Mouse (Mus musculus): Measurements from ENCODE around the gene Sp6. TPM values are rescaled to one million over a fixed set of nuclear protein-coding genes. Genes with fewer than 3 reads are reported as not detected.
A peak's percentile ranks its signal among the peaks of the same experiment; 100 is the strongest.

Gene Sp6
- polyA plus RNA-seq, 1 experiment, result 7.6 TPM

- DNase-seq (ENCODE audit: low spot score), result no peak
These were observed 30.8 kb upstream of the Sp6 start for GRCm38 (mm10) chr11:96982355-96982754.

DNA sequence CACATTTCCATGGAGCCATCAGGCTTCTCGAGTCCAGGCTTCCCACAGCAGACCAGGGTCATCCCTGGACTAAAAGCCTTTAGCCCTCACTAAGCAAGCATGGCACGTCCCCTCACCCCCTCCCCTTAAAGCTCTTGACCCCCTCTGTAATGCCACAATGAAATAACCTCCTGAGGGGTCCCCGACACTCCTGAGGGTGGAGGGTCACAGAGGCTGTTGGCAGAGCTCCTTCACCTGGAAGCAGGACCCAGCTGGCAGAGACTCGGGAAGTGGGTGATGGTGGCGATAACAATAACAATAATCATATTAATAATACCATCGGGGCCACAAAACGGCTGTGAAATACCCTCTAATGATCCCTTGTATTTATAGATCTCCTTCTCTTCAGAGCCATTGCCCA is 30.3 kb upstream of the Sp6 start, which contains the start of gene Sp2:
TSS of gene Sp2 (minus strand) at position 101 of the 400 bp plus-strand sequence.
- no peak for DNase-seq (ENCODE audit: low spot score)

DNA sequence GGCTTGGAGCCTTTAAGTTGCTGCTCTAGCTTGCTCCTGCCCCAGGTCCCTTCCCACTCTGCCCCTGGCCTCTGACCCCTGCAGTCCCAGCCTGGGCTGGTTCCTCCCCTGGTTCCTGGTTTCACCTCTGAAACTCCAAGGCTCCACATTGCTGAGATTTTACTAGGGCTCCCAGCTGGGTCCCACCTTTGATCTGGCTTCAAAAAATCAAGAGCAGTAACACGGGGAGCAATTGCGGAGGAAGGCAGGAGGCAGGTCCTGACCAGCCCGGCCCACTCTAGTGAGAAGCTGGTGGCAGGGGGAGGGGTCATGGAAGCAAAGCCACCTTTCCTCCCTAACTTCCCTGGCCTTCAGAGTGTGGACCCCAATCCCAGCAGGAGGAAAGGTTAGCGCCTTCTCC is 28.3 kb upstream of the Sp6 start:
- no peak for DNase-seq (ENCODE audit: low spot score)

- no peak for DNase-seq (ENCODE audit: low spot score)
These were observed 26.7 kb upstream of the Sp6 start for GRCm38 (mm10) chr11:96986463-96986862.

GRCm38 (mm10) chr11:96987873-96988655 is 25.1 kb upstream of the Sp6 start:
- no peak for DNase-seq (ENCODE audit: low spot score)

DNA sequence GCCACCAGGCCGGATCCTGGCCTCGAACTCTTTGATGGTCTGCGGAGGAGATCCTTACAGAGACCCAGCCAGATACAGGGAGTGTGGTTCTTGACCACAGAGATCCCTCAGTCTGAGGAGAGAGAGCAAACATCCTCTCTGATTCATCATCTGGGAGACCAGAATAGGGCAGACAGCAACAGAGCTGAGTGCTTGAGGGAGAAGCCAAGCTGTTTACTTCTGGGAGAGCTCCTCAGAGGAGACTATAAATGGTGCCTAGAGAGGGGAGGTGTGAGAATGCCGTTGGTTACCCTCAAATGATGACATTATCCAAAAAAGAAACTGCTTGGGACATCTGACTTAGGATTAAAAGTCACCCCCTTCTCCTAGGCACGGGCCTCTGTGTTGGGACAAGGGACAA is 21.7 kb upstream of the Sp6 start:
- DNase-seq (ENCODE audit: low spot score), result no peak

DNA sequence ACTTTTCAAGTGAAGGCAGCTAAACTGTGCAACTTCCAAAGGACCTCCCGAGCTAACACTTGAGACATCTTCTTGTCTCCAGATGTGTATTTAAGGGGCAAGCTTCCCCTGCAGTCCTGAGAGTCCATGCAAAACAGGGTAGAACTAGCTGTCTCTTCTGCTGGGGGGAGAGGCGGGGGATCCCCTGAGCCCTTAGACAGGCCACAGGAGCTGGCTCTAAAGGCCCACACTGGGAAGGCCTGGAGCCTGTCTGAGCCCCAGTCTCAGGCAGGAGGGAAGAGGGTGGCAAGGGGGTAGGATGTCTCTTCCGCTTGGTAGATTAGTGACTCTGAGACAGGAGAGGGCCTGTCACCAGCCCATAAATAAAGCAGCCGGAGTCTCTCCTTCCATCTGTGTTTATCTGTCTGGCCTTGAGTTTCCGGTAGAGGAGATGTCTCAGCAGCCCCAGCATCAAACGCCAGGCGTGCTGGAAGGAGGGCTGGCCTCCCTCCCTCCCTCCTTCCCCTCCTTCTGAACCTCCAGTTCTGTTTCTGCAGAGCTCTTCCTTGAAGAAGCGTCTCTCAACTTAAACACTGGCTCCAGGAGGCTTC is 20.4 kb upstream of the Sp6 start:
- DNase-seq (ENCODE audit: low spot score), result no peak

GRCm38 (mm10) chr11:96995031-96995430 is 18.2 kb upstream of the Sp6 start:
- no peak for DNase-seq (ENCODE audit: low spot score)

DNA sequence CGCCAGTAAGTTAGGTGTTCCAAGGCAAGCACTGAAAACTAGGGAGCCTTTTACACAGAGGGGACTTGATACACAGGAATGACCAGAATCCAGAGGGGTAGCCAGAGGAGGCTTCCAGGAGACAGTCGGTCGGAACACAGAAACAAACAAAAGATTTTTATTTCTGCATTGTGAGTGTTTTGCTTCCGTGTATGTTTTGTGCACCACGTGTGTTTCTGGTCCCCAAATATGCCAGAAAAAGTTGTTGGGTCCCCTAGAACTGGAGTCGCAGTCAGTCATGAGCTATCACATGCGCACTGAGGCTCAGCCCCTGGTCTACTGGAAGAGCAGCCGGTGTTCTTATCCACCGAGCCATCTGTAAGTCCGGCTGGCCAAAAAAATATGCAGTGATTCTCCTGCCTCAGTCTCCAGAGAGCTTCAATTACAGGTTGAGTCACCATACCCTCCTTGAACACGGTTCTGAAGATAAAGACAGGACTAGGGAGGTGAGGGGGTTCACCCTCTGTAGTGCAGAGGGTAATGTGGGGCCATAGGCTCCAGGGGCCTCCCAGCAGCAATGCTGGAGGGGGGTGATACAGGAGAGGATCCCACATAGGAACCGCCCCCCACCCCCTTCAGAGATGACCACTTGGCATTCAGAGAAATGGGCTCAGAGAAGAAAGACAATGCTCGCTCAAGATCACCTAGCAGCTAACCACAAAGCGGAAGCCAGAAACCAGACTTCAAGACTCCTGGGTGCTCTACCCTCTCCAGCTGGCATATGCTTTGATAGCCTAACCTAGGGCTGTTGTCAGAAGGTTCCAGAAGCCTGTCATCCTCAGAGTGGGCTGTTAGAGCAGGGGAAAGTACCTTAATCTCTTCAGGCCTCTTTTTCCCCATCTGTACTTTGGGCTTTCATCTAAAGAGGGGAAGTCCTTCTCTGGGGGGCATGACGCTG is 17.1 kb upstream of the Sp6 start:
- DNase-seq (ENCODE audit: low spot score), result no peak

DNA sequence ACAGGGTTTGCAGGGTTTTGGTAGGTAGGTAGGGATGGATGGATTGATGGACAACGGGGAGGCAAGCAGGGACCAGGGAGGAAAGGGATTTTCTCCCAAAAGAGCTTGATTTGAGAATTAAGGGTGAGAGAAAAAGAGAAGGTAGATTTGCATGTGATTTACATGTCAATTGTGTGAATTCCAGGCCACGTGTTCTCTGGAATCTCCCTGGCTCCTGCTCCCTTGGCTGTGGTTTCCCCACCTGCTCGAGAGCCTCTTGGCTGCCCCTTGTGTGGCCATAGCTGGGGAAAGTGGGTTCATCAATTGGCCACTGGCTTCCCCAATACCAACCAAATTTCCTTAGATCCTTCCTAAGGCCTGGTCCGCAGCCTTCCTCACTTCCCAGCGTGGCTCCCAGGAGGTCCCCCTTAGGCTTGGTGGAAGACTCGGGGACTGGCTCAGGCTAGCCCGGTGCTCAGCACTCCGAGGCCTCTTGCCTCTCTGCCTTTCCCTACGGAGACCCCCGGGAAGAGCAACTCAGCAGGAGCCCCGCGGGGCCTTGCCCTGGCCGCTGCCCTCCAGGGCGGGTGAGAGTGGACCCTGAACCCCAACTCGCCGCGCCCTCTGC is 16.3 kb upstream of the Sp6 start:
- no peak for DNase-seq (ENCODE audit: low spot score)

- DNase-seq (ENCODE audit: low spot score), result no peak
These were observed 15.7 kb upstream of the Sp6 start for GRCm38 (mm10) chr11:96997380-96997956.

GRCm38 (mm10) chr11:97003170-97003569 is 10.0 kb upstream of the Sp6 start:
- no peak for DNase-seq (ENCODE audit: low spot score)

DNA sequence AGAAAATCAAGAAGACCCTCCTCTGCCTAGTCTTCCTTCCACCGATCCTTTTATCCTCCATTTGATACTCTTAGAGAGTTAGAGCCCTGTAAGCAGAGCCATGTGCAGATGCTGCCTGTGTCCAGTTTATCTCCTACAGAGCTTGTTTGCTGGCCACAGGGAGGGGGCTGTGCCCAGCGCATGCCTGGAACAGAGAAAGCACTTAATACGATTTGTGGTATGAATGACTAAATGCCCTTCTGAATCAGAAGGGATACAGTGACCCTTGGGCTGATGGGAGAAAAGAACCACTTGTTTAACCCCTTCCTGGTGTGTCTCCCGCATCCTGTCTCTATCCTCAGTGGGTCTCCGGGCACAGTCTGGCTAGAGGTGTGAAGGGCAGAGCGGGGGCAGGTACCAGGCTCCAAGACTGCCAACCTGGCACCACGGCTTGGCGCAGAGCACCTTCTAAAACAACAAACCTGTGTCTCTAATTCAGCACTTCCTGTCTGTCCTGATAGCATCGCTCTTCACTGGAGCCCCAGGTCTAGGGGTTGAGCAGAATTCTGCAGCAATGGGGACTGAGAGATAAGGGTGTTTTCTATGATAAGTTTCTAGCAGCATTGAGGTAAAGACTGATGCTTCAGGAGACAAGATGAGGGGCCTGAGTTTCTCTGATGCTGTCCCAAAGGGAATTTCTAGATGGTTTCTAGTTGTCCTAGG is 6.0 kb upstream of the Sp6 start:
- no peak for DNase-seq (ENCODE audit: low spot score)

DNA sequence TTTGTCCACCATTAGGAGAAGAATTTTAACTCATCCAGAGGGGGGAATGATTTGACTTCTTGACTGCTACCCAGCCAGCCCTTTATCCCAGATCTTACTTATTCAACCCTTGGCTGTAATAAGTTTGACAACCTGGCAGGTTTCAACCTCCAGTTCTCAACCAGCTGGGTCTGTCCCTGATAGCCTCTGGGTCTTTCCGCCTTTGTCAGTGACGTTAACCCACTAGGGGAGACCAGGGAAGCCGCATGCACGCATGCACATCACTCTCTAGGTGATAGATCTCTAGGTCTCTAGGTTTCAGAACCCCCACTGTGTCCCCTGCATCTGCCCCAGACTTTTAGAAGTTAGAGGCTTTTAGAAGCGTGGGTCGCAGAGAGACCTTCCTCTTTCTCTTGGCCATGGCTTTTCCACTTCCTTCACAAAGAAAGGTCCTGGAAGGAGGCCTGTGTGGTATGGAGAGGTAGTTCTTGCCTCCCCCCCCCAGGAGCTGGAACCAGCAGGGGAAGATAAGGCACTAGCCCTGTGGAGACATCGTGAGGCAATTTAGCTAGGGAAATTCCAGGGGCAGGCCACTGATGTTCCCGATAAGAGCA is 3.9 kb upstream of the Sp6 start:
- no peak for DNase-seq (ENCODE audit: low spot score)

- peak; percentile 35 for DNase-seq (ENCODE audit: low spot score)
These were observed 4.7 kb downstream of the Sp6 start for GRCm38 (mm10) chr11:97017696-97018582.

DNA sequence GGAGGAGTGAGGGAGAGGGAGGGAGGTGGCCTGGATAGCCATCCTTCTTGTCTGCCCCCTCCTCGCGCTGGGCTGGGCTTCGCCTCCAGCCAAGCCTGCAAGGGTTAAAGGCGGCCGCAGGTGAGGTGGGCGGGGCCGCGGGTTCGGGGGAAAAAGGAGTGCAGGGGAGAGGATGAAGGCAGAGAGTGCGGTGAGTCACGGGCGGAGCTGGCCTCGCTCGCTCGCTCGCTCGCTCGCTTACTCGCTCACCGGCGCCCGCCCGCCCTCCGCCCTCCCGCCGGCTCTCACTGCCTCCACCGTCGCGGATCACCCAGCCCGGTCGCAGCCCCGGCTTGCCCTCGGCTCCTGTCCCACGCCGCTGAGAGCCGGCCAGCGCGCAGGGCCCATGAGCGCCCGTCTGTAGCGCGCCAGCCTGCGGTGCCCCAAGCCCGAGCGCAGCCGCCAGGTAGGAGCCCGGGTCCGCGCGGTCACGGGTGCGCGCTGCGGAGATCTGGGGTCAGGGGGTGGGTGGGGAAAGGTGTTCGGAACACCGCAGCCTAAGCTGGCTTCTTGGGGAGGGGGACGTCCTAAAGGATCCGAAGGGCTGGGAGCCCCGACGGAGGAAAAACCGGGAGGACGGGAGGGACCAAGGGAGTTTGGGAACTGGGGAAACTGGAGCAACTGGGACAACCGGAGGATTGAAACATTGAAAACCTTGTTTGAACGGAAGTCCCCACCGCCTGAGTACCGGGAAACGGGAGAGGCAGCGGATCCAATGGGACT is 5.6 kb downstream of the Sp6 start:
- peak; percentile 56 for DNase-seq (ENCODE audit: low spot score)

- no peak for DNase-seq (ENCODE audit: low spot score)
These were observed 6.1 kb downstream of the Sp6 start for GRCm38 (mm10) chr11:97019345-97019708.

DNA sequence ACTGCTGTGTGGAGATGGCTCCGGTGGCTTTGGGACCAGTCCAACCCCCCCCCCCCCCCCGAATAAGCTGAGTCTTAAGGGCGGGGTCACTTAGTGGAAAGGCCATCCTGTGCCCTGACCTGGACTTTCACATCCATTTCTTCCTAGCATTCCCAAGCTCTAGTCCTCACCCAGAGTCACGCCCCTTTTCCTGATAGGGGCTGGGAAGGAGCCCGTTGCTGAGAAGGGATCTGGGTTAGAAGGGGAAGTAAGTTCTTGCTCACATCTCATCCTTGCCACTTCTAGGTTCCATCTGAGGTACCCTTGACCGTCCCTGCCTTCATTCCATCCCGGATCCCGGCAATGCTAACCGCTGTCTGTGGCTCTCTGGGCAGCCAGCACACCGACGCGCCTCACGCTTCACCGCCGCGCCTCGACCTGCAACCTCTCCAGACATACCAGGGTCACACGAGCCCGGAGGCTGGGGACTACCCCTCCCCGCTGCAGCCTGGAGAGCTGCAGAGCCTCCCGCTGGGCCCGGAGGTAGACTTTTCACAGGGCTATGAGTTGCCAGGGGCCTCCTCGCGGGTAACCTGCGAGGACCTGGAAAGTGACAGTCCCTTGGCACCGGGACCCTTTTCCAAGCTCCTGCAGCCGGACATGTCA is 8.0 kb downstream of the Sp6 start:
- no peak for DNase-seq (ENCODE audit: low spot score)

All from urinary bladder, adult 2 months (tissue).